Mouse (Mus musculus): ENCODE results near the gene Lipe.

Lipe gene

DNA sequence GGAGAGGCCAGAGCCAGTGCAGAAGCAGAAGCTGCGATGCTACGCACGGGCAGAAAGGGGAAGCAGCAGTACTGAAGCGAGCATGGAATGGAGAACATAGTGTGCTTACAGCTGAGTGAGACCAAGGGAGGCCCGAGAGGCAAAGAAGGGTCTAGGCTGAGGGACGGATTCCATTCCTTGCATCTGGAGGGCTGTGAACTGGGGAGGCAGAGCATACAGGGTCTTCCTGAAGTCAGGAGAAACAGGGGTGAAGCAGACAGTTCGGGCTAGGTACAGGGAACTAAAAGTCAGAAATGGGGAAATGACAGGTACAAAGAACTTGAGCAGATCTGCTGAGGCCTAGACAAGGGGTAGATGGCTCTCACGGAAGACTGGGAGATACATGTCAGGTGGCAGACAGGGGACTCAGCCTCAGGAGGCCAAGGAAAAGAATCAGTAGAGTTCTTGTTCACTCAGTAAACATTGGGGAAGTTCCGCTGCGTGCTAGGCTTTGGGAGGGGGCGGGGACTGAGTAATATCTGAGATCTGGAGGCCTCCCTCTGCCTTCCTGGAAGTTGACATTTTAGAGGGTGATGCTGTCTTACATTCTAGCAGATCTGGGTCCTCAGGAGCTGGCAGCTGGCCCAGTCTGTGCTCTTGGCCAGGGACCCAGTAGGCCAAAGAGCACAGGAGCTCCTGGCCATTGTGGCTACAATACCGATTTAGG is 12.5 kb downstream of the Lipe start:
- DNase-seq (ENCODE audit: low read depth, low spot score) = no peak

DNA sequence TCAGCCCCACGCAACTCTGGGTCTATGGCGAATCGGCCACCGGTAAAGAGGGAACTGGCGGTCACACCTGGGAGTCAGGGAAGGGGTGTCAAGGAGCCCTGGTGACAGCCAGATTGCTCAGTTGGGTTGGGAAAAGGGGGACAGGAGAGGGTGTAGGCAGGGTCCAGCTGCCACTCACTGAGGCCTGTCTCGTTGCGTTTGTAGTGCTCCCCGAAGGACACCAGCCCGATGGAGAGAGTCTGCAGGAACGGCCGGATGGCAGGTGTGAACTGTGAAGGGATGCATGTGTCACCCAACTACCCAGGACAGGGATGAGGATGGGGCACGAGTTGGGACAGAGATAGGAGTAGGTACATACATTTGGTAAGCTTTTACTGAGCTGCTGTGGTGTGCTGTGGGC is 13.3 kb downstream of the Lipe start:
- no peak for DNase-seq (ENCODE audit: low read depth, low spot score)

DNA sequence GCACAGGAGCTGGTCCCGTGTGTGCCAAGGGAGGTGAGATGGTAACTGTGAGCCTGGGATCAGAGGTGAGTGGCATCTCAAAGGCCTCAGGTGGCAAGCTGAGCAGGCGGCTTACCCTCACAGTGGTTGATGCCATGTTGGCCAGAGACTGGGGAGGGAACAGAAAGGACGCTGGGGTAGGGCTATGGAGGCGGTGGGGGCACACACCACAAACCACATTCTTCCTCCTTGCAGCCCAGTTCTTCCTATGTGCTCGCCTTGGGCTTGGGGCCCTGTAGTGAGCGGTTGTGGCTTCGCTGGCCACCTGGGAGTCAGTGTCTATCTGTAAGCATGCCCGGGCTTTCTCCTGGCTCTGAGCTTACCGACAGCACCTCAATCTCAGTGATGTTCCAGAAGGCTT is 13.7 kb downstream of the Lipe start:
- no peak for DNase-seq (ENCODE audit: low read depth, low spot score)

DNA sequence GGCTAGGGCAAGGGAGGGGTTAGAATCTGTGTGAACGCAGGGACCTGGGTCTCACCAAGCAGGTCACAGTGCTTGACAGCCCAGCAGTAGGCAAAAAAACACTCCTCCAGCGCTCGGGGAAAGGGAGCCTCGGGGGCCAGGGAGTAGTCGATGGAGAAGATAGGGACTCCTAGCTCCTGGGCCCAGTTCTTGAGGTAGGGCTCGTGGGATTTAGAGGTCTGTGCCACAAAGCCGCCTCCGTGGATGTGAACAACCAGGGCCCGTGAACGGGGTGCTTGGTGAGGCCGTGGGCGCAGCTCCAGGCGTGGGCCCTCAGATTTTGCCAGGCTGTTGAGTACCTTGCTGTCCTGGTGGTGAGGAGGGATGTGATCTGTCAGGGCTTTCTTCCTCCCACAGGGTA is 14.2 kb downstream of the Lipe start:
- DNase-seq (ENCODE audit: low read depth, low spot score) = no peak

DNA sequence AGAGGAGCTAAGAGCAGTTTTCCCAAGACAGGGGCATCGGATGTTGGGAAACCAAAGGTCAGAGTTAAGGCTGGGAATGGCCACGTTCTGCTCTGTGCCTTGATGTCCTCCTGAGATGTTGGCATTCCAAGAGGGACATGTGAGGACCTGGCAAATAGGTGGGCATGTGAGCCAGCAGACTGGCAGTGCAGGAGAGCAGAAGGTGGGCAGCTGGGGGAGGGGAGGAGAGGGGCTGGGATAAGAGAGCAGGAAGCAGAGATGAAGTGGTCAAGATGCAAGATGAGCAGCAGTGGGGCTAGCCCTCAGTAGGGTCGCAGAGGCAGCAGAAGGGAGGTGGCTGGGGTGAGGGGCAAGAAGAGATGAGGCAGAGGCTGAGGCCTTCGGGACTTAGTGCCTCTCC is 14.6 kb downstream of the Lipe start:
- DNase-seq (ENCODE audit: low read depth, low spot score) = no peak

DNA sequence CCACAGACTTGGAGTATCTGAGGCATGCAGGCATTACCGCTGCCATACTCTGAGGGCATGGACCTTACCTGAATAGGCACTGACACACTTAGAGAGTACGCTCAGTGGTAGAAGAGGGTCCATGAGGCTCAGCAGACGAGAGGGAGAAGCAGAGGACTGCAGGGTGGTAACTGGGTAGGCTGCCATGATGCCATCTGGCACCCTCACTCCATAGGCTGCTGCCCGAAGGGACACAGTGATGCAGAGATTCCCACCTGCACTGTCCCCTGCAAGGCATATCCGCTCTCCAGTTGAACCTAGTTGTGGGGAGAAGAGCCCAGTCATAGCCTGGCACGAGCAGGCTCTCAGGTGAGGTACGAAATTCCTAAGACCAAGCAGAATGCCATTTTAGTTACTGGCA is 15.1 kb downstream of the Lipe start:
- no peak for DNase-seq (ENCODE audit: low read depth, low spot score)

DNA sequence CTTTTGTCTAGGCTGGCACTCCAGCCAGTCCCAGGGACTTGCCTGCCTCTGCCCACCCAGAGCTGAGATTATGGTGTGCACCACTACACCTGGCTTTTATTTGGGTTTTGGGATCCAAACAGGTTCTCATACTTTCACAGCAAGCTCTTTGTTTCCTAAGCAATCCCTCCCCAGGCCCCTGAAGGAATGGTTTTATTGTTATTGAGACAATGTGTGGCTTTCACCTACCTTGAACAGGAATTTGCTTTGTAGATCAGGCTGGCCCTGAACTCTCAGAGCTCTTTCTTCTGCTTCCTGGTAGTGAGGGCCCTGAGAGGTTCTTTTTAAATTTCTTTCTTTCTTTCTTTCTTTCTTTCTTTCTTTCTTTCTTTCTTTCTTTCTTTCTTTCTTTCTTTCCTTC is 16.0 kb downstream of the Lipe start:
- no peak for DNase-seq (ENCODE audit: low read depth, low spot score)

DNA sequence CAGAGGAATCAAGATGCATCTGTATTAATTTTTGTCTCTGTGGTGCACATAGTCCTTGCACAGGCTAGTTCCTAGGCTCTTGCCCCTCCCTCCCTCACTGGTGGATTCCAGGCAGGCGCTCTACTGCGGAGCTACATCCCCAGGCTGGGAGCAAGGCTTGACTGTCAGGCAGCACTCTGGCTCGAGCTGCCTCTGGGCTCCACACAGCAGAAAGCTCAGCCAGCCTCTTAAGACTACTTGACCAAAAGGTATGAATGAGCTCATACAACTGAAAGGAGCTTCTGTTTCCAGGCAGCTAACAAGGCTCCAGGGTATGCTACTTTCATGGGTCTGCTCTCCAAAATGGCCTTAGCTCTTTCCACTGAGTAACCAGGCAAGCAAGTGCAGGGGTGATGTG is 17.2 kb downstream of the Lipe start:
- DNase-seq (ENCODE audit: low read depth, low spot score) = no peak

DNA sequence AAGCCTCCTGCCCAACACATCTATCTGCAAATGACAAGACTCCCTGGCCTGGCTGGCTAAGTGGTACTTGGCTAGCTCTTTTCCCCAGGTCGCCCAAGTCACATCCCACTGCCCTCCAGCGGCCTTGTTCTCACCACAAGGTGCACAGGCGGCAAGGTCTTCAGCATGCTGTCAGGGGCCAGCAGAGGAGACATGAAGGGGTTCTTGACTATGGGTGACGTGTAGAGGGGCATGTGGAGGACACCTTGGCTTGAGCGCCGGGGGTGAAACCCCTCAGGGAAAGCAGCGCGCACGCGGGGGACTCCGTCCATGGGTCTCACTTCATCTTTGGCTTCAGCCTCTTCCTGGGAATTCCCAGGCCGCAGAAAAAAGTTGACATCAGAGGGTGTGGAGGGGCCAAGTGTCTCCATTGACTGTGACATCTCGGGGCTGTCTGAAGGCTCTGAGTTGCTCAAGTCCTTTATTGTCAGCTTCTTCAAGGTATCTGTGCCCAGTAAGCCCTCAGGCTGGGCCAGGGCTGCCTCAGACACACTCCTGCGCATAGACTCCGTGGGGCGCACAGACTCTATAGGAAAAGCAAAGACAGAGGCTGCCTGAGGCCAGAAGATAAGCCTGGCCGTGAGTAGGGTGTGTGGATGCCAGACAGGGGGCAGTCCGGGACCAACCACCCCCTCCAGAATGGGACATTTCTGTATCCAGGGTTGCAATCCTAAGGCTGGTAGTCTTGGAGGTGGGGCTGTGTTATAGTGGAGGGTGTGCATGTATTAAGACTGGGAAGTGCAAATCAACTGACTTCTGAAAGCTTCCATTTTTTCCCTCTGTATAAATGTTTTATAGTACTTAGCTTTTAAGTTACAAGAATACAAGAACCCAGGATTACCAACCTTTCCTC is 17.9 kb downstream of the Lipe start:
- no peak for DNase-seq (ENCODE audit: low read depth, low spot score)

DNA sequence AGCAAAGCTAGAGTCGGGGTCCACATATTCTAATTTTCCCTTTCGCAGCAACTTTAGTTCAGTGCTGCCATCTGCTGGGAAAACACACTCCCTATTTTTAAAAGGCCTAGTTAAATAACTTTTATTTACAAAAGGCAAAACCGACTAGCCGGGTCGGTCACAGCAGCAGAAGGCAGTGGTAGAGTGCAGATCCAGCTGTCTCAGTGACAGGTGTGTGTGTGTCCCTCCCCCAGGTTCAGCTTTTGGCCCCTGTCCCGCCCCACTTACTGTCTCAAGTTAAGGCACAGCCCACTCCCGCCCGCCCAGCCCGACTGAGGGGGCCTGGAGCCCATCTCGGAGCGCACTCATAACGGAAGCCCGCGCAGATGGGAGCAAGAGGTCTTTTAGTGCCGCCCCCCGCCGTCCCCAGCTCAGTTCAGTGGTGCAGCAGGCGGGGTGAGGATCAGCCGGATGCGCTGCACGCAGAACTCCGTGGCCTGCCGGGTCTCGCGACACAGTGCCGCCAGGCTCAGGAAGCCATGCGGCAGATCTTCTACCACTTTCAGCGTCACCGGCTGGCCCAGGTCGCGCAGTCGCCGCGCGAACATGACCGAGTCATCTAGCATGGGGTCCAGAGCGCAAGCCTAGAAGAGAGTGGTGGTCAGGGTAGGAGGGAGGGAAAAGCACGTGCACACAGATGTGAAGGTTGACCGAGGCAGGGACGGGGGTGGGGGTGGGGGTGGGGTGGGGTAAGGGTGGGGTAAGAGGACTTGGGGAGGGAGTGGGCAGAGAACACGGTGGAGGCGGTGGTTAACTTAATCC is 18.8 kb downstream of the Lipe start:
- peak; percentile 54 for DNase-seq (ENCODE audit: low read depth, low spot score)

DNA sequence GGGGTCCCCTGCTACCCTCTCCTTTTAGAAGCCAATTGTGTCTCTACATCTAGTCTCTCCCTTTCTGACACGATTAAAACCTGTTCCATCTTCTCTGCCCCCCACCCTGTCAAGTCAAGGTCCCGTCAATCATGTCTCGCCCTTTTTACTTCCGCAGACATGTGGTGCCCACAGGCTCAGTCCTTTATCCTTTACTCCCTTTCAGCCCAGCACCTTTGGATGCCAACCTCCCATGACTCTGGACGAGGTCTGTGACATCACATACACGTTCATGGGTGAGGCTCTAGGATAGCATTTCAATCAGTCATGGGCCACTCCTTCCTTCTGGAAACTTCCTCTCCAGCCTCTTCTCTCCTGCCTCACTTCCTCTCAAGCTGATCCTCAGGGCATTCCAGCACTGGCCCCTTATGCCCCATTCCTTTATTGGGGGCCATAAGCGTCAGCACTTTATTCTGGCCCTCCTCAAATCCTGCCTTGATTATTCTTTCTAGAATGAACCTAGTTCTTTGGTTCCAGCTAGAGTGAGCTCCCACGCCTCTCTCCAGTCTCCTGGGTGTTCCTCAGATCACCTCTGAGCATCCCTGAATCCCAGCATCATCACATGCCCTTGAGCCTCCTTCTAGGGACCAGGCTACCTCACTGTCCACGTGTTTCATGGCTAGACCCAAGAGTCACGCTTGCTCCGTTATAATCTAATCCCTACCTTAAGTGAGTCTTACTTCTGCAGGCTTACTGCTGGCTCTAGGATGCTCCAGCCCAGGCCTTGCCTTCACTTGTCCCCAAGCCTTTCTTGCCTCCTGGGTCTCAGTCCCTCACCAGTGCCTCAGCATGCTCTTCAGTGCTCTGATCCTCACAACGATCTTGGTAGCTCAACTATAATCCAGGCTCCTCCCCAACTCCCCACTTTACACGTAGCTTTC is 20.1 kb downstream of the Lipe start:
- DNase-seq (ENCODE audit: low read depth, low spot score) = no peak

DNA sequence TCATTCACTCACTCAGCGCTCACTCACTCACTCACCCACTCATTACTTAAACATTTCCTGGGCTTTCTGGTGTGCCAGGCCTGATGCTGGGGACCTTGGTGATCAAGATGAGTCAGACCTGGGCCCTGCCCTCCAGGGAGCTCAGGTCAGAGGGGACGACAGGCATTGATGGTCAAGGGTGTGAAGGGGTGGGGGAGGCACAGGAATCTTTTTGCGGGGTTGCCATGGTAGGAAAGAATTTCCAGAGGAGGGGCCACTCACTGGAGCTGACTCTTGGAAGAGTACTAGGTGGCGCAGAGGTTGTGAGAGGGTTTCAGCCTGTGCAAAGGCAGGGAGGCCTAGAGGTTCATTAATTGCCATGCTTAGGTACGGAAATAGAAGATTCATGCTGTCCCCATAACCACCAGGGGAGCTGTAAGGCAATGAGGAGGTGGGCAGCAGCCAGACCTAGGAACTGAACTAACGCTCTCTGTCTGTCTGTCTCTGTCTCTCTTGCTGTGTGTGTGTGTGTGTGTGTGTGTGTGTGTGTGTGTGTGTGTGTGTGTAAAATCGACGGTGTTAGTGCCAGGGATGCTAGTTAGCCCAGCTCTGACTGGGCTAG is 21.3 kb downstream of the Lipe start:
- no peak for DNase-seq (ENCODE audit: low read depth, low spot score)

DNA sequence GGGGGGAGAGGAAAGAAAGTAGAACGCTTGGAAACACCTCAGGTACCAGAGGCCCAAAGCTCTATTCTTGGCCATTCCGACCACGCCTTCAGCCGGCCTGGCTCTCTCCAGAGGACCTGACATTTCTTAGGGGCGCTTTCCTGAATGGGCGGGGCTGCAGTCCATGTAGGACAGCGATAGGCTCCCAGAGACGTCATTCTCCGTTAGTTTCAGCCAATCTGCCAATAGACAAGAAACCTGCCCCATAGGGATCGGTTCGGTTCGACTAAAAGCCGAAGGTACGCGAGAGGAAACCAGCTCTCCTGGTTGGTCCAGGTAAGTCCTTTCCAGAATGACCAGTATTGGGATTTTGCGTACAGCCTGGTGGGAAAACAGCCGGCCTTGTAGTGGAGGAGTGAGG is 22.0 kb downstream of the Lipe start:
- DNase-seq (ENCODE audit: low read depth, low spot score) = peak; percentile 46

DNA sequence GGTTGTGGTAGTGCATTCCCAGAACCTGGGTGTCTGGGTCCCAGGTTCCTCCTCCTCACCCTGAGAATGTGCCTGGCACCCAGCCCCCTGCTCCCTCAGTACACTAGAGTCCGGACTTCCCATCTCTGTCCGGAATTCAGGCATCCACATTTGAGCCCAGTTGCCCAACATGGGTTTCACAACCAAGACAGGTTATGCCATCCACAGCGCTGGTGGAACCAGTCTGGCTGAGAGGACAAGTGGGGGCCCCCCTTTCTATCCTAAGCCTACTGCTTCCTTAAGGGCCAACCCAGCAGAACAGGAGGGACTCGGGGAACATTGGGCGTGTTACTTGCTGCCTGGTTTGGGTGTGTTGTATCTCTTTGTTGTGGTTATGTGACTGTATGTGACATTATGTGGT is 26.1 kb downstream of the Lipe start:
- DNase-seq (ENCODE audit: low read depth, low spot score) = no peak

DNA sequence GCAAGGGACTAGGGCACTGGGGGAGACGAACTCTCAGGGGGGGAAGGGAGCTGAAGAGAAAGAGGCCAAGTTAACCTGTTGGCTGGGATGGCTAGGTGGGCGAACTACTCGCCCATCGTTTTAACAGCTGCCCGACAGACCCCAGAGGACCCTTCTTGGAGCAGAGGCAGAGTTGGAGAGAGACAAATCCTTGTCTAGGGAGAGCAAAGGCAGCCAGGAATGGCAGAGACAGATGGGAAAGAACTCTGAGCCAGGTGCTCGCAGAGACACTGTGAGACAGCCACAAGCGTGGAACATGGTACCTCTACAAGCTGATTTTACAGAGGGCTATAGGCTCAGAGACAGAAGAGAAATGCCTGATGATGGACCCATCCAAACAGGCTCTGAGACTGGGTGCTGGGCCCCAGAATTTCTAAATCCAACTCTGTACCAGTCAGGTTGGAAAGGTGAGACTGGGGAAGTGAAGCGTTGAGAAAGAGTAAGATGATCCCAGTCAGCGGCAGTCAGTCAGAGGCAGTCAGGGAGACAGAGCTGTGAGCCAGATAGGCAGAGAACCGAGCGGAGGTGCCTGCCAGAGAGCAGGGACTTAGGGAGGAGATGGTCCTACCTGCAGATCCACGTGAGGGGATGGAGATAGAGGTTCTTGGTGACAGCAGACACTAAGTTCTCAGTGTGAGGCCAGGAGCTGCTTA is 29.3 kb downstream of the Lipe start, which contains the start of gene Cnfn:
Gene Cnfn, minus strand, starts transcription at position 667 of the 692 bp plus-strand sequence.
- DNase-seq (ENCODE audit: low read depth, low spot score) = no peak

DNA sequence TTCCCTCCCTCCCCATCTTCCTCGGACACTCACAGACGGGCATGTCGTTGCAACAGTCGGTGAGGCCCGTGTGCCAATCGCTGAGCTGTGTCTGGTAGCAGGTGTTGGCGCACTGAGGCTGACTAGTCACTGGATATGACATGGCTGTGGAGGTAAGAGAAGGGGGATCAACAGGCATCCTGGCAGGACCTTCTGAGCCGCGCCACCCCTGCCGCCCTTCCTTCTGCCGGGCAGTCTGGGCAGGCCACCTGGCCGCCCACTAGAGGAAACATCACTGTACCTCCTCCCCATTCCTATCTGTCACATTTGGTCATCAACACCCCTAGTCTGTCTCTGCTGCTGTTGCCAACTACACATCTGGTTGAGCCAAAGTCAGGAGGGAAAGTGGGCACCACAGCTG is 30.2 kb downstream of the Lipe start:
- DNase-seq (ENCODE audit: low read depth, low spot score) = no peak

DNA sequence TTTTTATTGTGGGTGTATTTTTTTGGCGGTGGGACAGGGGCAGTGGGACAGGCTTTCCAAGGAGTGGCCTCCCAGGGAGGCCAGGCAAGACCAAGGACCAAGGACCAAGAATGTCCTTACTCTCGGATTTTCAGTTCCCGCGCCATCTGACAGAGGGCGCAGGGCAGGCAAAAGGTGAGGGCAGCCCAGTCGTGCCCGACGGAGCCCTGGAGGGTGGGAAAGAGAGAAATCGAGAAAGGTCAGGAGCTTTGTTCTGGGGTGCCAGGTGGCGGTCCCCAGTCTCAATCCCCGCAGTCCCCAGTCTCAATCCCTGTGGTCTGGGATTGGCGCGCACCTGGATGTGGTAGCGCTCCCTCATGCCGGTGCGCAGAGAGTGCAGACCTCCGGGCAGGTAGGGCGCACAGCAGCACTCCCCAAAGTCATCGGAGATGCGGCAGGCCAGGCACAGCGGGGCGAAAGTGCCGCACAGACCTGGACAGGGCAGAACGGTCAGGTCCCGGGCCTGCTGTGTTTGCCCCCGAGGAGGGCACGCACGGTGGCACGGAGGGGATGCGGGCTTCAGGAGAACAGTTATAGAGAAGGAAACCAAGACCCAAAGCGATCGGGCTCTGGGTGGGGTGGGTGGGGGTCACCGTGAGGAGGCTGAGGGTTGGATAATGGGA is 30.7 kb downstream of the Lipe start:
- no peak for DNase-seq (ENCODE audit: low read depth, low spot score)

DNA sequence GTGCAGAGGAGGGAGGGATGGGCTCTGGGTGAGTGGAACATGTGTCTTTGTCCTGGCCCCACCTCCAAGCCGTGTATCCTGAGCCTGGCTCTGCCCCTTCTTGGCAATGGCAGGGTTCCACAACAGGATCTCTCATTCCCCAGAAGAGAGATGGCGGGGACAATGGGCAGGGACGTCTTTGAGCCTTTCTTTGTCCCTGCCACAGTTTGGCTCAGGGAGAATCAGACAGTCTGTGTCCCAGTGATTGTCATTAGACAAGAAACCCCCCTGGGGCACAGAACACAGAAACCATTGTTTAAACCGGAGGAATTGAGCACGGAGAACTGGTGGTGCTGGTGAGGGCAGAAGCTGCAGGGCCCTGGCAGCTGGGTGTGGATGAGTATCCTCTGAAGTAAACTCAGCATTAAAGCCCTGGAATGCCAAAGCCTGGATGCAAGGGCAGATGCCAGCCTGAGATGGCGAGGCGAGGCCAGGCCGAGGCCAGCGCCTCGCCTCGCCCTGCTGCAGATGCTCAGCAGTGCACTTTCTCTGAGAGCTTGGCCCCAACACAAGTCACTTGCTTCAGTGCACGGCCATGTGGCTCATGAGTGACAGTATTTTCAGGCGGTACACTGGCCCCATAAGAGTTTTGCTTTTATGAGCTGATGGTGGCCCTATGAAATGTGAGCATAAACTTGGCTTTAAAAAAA is 32.4 kb downstream of the Lipe start:
- DNase-seq (ENCODE audit: low read depth, low spot score) = no peak

DNA sequence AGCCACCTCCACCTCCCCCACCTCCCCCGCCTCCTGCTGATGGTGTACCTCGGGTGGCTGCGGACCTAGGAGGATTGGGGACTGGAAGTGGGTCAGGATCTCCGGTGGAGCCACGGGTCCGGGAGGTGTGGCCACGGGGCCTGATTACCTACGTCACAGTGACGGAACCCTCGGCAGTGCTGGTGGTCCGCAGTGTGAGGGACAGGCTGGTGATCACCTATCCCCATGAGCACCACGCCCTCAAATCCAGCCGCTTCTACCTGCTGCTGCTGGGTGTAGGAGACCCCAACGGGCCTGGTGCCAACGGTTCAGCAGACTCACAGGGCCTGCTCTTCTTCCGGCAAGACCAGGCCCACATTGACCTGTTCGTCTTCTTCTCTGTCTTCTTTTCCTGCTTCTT is 34.9 kb downstream of the Lipe start:
- DNase-seq (ENCODE audit: low read depth, low spot score) = no peak
